Mouse (Mus musculus): ENCODE measurements at regions not wholly inside any gene's neighbourhood (a gene's known extent, or its start where the extent isn't known, plus 50 kb on each side); places are given as distances from the start of the nearest gene placed in this dataset.

DNA sequence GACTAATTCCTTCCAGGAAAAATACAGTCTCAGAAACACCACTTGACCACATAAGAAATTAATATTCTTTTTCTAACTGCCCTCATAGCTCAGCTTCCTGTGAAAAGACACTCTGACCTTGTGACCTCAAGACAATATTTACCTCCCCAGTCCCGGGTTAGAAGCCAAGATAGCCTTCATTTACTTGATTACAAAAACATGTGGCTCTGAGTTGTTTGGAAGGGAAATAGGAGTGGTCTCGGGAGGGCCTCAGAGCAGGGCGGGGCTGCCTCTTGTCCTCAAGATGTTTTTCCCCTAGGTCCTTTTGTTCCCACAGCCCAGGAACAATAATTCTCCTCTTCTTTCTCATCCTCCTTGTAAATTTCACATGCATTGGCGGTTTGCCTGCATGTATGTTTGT lies 76.7 kb downstream of the Spesp1 start:
- Histone ChIP-seq H3K4me3 (ENCODE audit: insufficient read depth, poor library complexity, severe bottlenecking) (no peak overlapping the region), H3K79me3 (ENCODE audit: low read depth) (no peaks in the 10 kb centered on the region)
- no peak for TF ChIP-seq MYOD1 (IDR thresholded peaks at IDR 0.05; ENCODE audit: control insufficient read depth, insufficient read length, low read depth)
- no peak for TF ChIP-seq MAX (IDR thresholded peaks at IDR 0.05)
- no peak for TF ChIP-seq FOSL1 (IDR thresholded peaks at IDR 0.05; ENCODE audit: insufficient read depth, low read length, poor library complexity, severe bottlenecking)
- no peak for TF ChIP-seq USF1 (IDR thresholded peaks at IDR 0.05; ENCODE audit: low read depth)
- no peak for TF ChIP-seq MYOG (IDR thresholded peaks at IDR 0.05; ENCODE audit: control insufficient read depth, extremely low read depth, insufficient read length)
- no peak for TF ChIP-seq CEBPB (IDR thresholded peaks at IDR 0.05; ENCODE audit: low read depth)
- TF ChIP-seq CTCF (IDR thresholded peaks at IDR 0.05; ENCODE audit: control insufficient read depth, insufficient read depth, insufficient read length), result no peak

DNA sequence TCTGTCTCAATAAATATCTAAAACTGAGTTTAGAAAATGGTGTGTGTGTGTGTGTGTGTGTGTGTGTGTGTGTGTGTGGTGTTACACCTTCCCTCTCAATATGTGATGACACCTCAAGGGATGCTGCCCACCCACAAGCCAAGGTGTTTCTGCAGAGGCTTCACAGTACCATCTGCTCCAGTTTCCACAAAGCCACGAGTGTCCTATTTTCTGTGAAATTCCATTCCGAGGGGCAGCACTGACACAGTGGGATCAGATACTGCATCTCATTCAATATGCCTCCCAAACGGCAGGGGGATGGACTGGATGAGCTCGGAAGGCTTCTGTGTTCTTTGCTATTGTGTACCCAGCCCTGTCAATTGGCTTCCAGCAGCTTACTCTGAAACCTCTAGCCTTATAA lies 78.5 kb downstream of the Spesp1 start:
- H3K36me3 ChIP-seq (ENCODE audit: control insufficient read depth, insufficient read depth), result no peaks in the 10 kb centered on the region
- no peak for TF ChIP-seq FOSL1 (IDR thresholded peaks at IDR 0.05; ENCODE audit: insufficient read depth, low read length, poor library complexity, severe bottlenecking)
- no peak for TF ChIP-seq MYOG (IDR thresholded peaks at IDR 0.05; ENCODE audit: control insufficient read depth, extremely low read depth, insufficient read length)

More for the DNA sequence above, 76.7 kb downstream of the Spesp1 start:
- Histone ChIP-seq H3ac (ENCODE audit: control insufficient read depth, insufficient read length, low read depth) (no peak overlapping the region), H3K27me3 (ENCODE audit: control insufficient read depth, insufficient read depth, insufficient read length) (no peaks in the 10 kb centered on the region), H3K36me3 (ENCODE audit: control insufficient read depth, insufficient read depth) (no peaks in the 10 kb centered on the region), H3K79me2 (ENCODE audit: control insufficient read depth, insufficient read depth) (no peaks in the 10 kb centered on the region)

DNA sequence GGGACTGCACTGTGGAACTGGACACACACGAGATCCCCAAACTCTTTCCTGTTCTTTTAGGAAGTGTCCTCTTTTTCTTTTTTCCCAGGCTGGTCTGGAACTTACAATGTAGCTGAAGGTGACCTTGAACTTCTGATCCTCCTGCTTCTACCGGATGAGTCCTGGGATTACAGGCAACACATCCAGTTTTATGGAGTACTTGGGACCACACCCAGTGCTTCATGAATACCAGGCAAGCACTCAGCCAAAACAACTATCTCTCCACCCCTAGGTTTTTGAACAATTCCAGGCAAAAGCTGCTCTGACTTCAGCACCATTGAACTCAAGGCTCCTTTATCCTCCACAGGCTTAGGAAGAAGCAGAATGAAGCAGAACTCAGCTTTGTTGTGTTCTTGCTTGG lies 79.7 kb downstream of the Spesp1 start:
- Histone ChIP-seq H3K79me3 (ENCODE audit: low read depth) (no peaks in the 10 kb centered on the region), H3K27me3 (ENCODE audit: control insufficient read depth, insufficient read depth, insufficient read length) (no peaks in the 10 kb centered on the region), H3K36me3 (ENCODE audit: control insufficient read depth, insufficient read depth) (no peaks in the 10 kb centered on the region), H3K79me2 (ENCODE audit: control insufficient read depth, insufficient read depth) (no peaks in the 10 kb centered on the region), H3ac (ENCODE audit: control insufficient read depth, insufficient read length, low read depth) (no peak overlapping the region), H3K4me3 (ENCODE audit: insufficient read depth, poor library complexity, severe bottlenecking) (no peak overlapping the region)
- TF ChIP-seq CTCF (IDR thresholded peaks at IDR 0.05; ENCODE audit: control insufficient read depth, insufficient read depth, insufficient read length) (no peak), CEBPB (IDR thresholded peaks at IDR 0.05; ENCODE audit: low read depth) (no peak), MYOD1 (IDR thresholded peaks at IDR 0.05; ENCODE audit: control insufficient read depth, insufficient read length, low read depth) (no peak), MAX (IDR thresholded peaks at IDR 0.05) (no peak), FOSL1 (IDR thresholded peaks at IDR 0.05; ENCODE audit: insufficient read depth, low read length, poor library complexity, severe bottlenecking) (no peak)

More for the DNA sequence above, 78.5 kb downstream of the Spesp1 start:
- H3ac ChIP-seq (ENCODE audit: control insufficient read depth, insufficient read length, low read depth), result no peak overlapping the region
- no peaks in the 10 kb centered on the region for H3K79me3 ChIP-seq (ENCODE audit: low read depth)
- H3K79me2 ChIP-seq (ENCODE audit: control insufficient read depth, insufficient read depth), result no peaks in the 10 kb centered on the region
- no peak overlapping the region for H3K4me3 ChIP-seq (ENCODE audit: insufficient read depth, poor library complexity, severe bottlenecking)
- H3K27me3 ChIP-seq (ENCODE audit: control insufficient read depth, insufficient read depth, insufficient read length), result no peaks in the 10 kb centered on the region

DNA sequence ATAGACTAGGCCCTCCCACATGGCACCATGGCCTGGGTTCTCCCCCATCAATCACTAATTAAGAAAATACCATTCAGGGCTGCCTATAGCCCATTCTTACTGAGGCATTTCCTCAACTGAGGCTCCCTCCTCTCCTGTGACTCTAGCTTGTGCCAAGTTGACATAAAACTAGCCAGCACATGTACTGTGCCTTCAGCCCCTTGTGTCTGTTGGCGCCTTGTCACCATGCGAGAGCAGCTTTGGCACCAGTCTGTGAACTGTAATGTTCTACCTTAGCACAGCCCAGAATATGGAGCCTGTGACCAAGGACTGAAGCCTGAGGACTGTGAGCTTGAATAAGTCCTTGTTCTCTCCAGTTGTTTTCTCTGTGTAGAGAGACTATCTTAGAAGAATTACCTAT lies 75.0 kb upstream of the Glce start:
- no peaks in the 10 kb centered on the region for H3K36me3 ChIP-seq (ENCODE audit: control insufficient read depth, insufficient read depth)
- no peak for TF ChIP-seq CEBPB (IDR thresholded peaks at IDR 0.05; ENCODE audit: low read depth)
- TF ChIP-seq MAX (IDR thresholded peaks at IDR 0.05), result no peak
- no peak for TF ChIP-seq FOSL1 (IDR thresholded peaks at IDR 0.05; ENCODE audit: insufficient read depth, low read length, poor library complexity, severe bottlenecking)
- TF ChIP-seq MYOG (IDR thresholded peaks at IDR 0.05; ENCODE audit: control insufficient read depth, extremely low read depth, insufficient read length), result no peak
- no peak for TF ChIP-seq CTCF (IDR thresholded peaks at IDR 0.05; ENCODE audit: control insufficient read depth, insufficient read depth, insufficient read length)
- no peak for TF ChIP-seq USF1 (IDR thresholded peaks at IDR 0.05; ENCODE audit: low read depth)
- H3K79me3 ChIP-seq (ENCODE audit: low read depth), result no peaks in the 10 kb centered on the region
- no peak overlapping the region for H3K4me3 ChIP-seq (ENCODE audit: insufficient read depth, poor library complexity, severe bottlenecking)
- peaks cover 4% of the 10 kb centered on the region for H3K27me3 ChIP-seq (ENCODE audit: control insufficient read depth, insufficient read depth, insufficient read length)
- H3K79me2 ChIP-seq (ENCODE audit: control insufficient read depth, insufficient read depth), result no peaks in the 10 kb centered on the region
- no peak overlapping the region for H3ac ChIP-seq (ENCODE audit: control insufficient read depth, insufficient read length, low read depth)

DNA sequence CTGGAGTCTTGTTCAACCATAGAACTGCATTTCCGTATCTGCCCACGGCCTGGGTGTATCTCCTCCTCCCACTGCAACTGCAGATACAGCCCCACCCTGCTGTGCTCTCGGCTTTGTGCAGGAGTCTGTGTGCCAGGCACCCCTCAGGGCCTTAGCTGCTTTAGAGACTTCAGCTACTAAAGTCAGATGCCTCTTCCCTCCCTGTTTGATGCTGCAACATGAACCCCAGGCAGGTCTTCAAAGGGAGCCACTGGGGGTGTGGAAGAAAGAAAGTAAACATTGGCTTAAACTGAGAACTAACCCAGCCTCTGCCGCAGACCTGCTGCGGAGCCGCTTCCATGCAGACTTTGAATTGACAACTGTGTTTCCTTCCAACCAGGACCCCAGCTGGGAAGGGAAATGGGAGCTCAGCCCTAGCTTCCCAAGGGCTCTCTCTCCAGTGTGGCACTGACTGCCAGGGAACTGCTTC lies 70.0 kb upstream of the Glce start:
- Histone ChIP-seq H3K4me3 (ENCODE audit: insufficient read depth, poor library complexity, severe bottlenecking) (no peak overlapping the region), H3K36me3 (ENCODE audit: control insufficient read depth, insufficient read depth) (no peaks in the 10 kb centered on the region), H3K27me3 (ENCODE audit: control insufficient read depth, insufficient read depth, insufficient read length) (peaks cover 38% of the 10 kb centered on the region), H3K79me2 (ENCODE audit: control insufficient read depth, insufficient read depth) (no peaks in the 10 kb centered on the region), H3K79me3 (ENCODE audit: low read depth) (no peaks in the 10 kb centered on the region), H3ac (ENCODE audit: control insufficient read depth, insufficient read length, low read depth) (no peak overlapping the region)
- TF ChIP-seq CEBPB (IDR thresholded peaks at IDR 0.05; ENCODE audit: low read depth) (no peak), FOSL1 (IDR thresholded peaks at IDR 0.05; ENCODE audit: insufficient read depth, low read length, poor library complexity, severe bottlenecking) (no peak), MAX (IDR thresholded peaks at IDR 0.05) (no peak), CTCF (IDR thresholded peaks at IDR 0.05; ENCODE audit: control insufficient read depth, insufficient read depth, insufficient read length) (no peak), MYOG (IDR thresholded peaks at IDR 0.05; ENCODE audit: control insufficient read depth, extremely low read depth, insufficient read length) (no peak), MYOD1 (IDR thresholded peaks at IDR 0.05; ENCODE audit: control insufficient read depth, insufficient read length, low read depth) (no peak), USF1 (IDR thresholded peaks at IDR 0.05; ENCODE audit: low read depth) (no peak)

DNA sequence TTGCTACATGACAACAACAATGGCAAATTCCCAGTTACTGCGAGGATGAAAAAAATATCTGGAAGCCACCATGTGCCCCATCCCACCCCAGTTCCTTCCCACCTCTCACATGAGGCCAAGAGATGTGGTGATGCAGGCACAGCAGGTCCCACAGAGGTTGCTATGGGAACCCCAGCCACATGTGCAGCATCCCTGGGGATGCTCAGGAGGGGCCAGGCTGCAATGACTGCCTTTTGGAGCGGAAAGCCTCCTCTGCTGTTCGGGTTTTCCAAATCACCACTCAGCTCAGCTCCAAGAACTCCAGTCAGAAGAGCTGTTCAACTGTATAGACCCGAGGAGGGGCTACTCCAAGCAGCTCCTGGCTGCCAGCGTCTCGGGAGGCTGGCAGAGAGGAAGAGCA lies 68.0 kb upstream of the Glce start:
- TF ChIP-seq CTCF (IDR thresholded peaks at IDR 0.05; ENCODE audit: control insufficient read depth, insufficient read depth, insufficient read length) (no peak), MYOD1 (IDR thresholded peaks at IDR 0.05; ENCODE audit: control insufficient read depth, insufficient read length, low read depth) (no peak), CEBPB (IDR thresholded peaks at IDR 0.05; ENCODE audit: low read depth) (no peak), FOSL1 (IDR thresholded peaks at IDR 0.05; ENCODE audit: insufficient read depth, low read length, poor library complexity, severe bottlenecking) (no peak), MYOG (IDR thresholded peaks at IDR 0.05; ENCODE audit: control insufficient read depth, extremely low read depth, insufficient read length) (no peak), USF1 (IDR thresholded peaks at IDR 0.05; ENCODE audit: low read depth) (no peak), MAX (IDR thresholded peaks at IDR 0.05) (no peak)
- Histone ChIP-seq H3ac (ENCODE audit: control insufficient read depth, insufficient read length, low read depth) (no peak overlapping the region), H3K27me3 (ENCODE audit: control insufficient read depth, insufficient read depth, insufficient read length) (peaks cover 49% of the 10 kb centered on the region), H3K79me2 (ENCODE audit: control insufficient read depth, insufficient read depth) (no peaks in the 10 kb centered on the region), H3K79me3 (ENCODE audit: low read depth) (no peaks in the 10 kb centered on the region), H3K4me3 (ENCODE audit: insufficient read depth, poor library complexity, severe bottlenecking) (no peak overlapping the region), H3K36me3 (ENCODE audit: control insufficient read depth, insufficient read depth) (no peaks in the 10 kb centered on the region)
